Mouse (Mus musculus) kidney, adult 2 months (tissue): ENCODE results near the gene Hist1h3a. TPM values are rescaled to one million over a fixed set of nuclear protein-coding genes. Genes with fewer than 3 reads are reported as not detected.
A peak's percentile ranks its signal among the peaks of the same experiment; 100 is the strongest.

Experiments used
- DNase-seq: peaks from one replicate; pipeline ENCODE4 v3.0.0; 2021
- H3K27ac ChIP-seq: fragments of 200-500 bp; 2 replicates; pipeline ENCODE4 v1.5.1; 2012; ENCODE audit warnings: low read depth, low read length, control low read depth, inconsistent platforms; ENCODE audit not compliant: insufficient read depth
- H3K27me3 ChIP-seq: fragments of 200-500 bp; replicated peaks from 2 replicates; pipeline ENCODE4 v1.6.1; 2012; ENCODE audit warnings: mild to moderate bottlenecking, moderate library complexity, low read length, inconsistent platforms; ENCODE audit not compliant: control insufficient read depth, insufficient read depth
- H3K36me3 ChIP-seq: fragments of 200-500 bp; 2 replicates; pipeline ENCODE4 v1.6.1; 2012; ENCODE audit warnings: mild to moderate bottlenecking, moderate library complexity, low read length, inconsistent platforms; ENCODE audit not compliant: control insufficient read depth, insufficient read depth
- H3K4me1 ChIP-seq: fragments of 200-500 bp; 2 replicates; pipeline ENCODE4 v1.6.1; 2011; ENCODE audit warnings: low read length; ENCODE audit not compliant: control insufficient read depth, insufficient read depth
- H3K4me3 ChIP-seq: fragments of 200-500 bp; 2 replicates; pipeline ENCODE4 v1.5.1; 2011; ENCODE audit warnings: mild to moderate bottlenecking, low read depth, low read length, control low read depth; ENCODE audit not compliant: insufficient read depth
- CTCF ChIP-seq: fragments of 200-500 bp; conservative IDR thresholded peaks from 2 replicates; pipeline ENCODE4 v1.5.1; 2011; ENCODE audit warnings: low read depth, mild to moderate bottlenecking, control low read depth, low read length, moderate library complexity, mixed read lengths; ENCODE audit not compliant: insufficient read depth, insufficient read length
- POLR2A ChIP-seq: fragments of 200-500 bp; IDR thresholded peaks from one replicate; pipeline ENCODE4 v1.6.1; 2011; ENCODE audit warnings: low read depth, low read length, control low read depth
- WGBS: fragments of 180-500 bp; shearing (Covaris S2); methylation state at CpG from one replicate; pipeline ENCODE4 v1.1.7; 2018; 5-methylcytosine and 5-hydroxymethylcytosine counted together
- polyA plus RNA-seq: library from polyadenylated mRNA; depleted of rRNA; stranded (reverse); fragments of >200 nt; gene quantifications from 2 replicates; pipeline ENCODE4 v1.2.3, GENCODE M21; 2012

The Hist1h3a gene
- polyA plus RNA-seq, 1 experiment: 0.74 TPM

- peak overlapping the region; percentile 69 for H3K4me3 ChIP-seq
- H3K36me3 ChIP-seq: peaks cover 3% of the 10 kb centered on the region; the same call in 1 of the 2 replicates
- under 1% methylated on average over 39 of the region's 39 CpGs for WGBS
- H3K27me3 ChIP-seq: no peaks in the 10 kb centered on the region
- H3K4me1 ChIP-seq: peaks cover 4% of the 10 kb centered on the region; the same call in 1 of the 2 replicates
- peak; percentile 99 for DNase-seq
- H3K27ac ChIP-seq: peak overlapping the region; percentile 98
- TF ChIP-seq POLR2A: peak; percentile 70
- no peak for TF ChIP-seq CTCF
These were observed 22.9 kb downstream of the Hist1h3a start for GRCm38 (mm10) chr13:23739069-23739921.

- Histone ChIP-seq H3K4me1 (peaks cover 4% of the 10 kb centered on the region; the same call in 1 of the 2 replicates), H3K27ac (peak within 1 kb of the TSS; percentile 98), H3K4me3 (peak within 1 kb of the TSS; percentile 69), H3K27me3 (no peaks in the 10 kb centered on the region), H3K36me3 (peaks cover 3% of the 10 kb centered on the region; the same call in 1 of the 2 replicates)
- WGBS: under 1% methylated on average over 38 of the region's 38 CpGs
- TF ChIP-seq POLR2A (peak; percentile 91), CTCF (no peak)
- peak; percentile 94 for DNase-seq
These were observed 23.5 kb downstream of the Hist1h3a start, which contains the start of gene Hist1h1c for GRCm38 (mm10) chr13:23738677-23739068. Gene Hist1h1c, plus strand, starts transcription at chr13:23738808.

- TF ChIP-seq POLR2A: no peak
- no peak for TF ChIP-seq CTCF
- WGBS: 28% methylated on average over 4 of the region's 4 CpGs
- H3K4me1 ChIP-seq: peaks cover 4% of the 10 kb centered on the region; the same call in 1 of the 2 replicates
- no peak overlapping the region for H3K4me3 ChIP-seq
- H3K27ac ChIP-seq: peak overlapping the region; percentile 98
- DNase-seq: no peak
- no peaks in the 10 kb centered on the region for H3K27me3 ChIP-seq
- peaks cover 3% of the 10 kb centered on the region; the same call in 1 of the 2 replicates for H3K36me3 ChIP-seq
These were observed 24.1 kb downstream of the Hist1h3a start for GRCm38 (mm10) chr13:23738041-23738440.

- peaks cover 2% of the 10 kb centered on the region; the same call in 1 of the 2 replicates for H3K4me1 ChIP-seq
- TF ChIP-seq CTCF: no peak
- no peak for TF ChIP-seq POLR2A
- 87% methylated on average over 5 of the region's 5 CpGs for WGBS
- H3K27ac ChIP-seq: no peak overlapping the region
- no peak overlapping the region for H3K4me3 ChIP-seq
- no peak for DNase-seq
- H3K36me3 ChIP-seq: peaks cover 3% of the 10 kb centered on the region; the same call in 1 of the 2 replicates
- no peaks in the 10 kb centered on the region for H3K27me3 ChIP-seq
These were observed 25.1 kb downstream of the Hist1h3a start for GRCm38 (mm10) chr13:23737091-23737490.

- 23% methylated on average over 8 of the region's 8 CpGs for WGBS
- Histone ChIP-seq H3K27me3 (no peaks in the 10 kb centered on the region), H3K4me1 (0 out of 2 replicates have a peak, but pooled peaks cover 3% of the 10 kb centered on the region), H3K27ac (no peak overlapping the region), H3K4me3 (no peak overlapping the region), H3K36me3 (no peaks in the 10 kb centered on the region)
- peak; percentile 60 for DNase-seq
- TF ChIP-seq CTCF: peak; percentile 30; the same call in 1 of the 2 replicates
- no peak for TF ChIP-seq POLR2A
These were observed 29.9 kb downstream of the Hist1h3a start for GRCm38 (mm10) chr13:23732156-23732804.

- peak; percentile 93 for DNase-seq
- WGBS: 12% methylated on average over 8 of the region's 8 CpGs
- peak overlapping the region; percentile 76; the same call in 1 of the 2 replicates for H3K27ac ChIP-seq
- no peaks in the 10 kb centered on the region for H3K36me3 ChIP-seq
- H3K27me3 ChIP-seq: no peaks in the 10 kb centered on the region
- 0 out of 2 replicates have a peak, but pooled peaks cover 3% of the 10 kb centered on the region for H3K4me1 ChIP-seq
- no peak for TF ChIP-seq CTCF
- no peak overlapping the region for H3K4me3 ChIP-seq
These were observed 31.7 kb downstream of the Hist1h3a start for GRCm38 (mm10) chr13:23730479-23730878.
